Mouse (Mus musculus) lung, embryonic 16.5 days (tissue): ENCODE measurements at regions not wholly inside any gene's neighbourhood (a gene's known extent, or its start where the extent isn't known, plus 50 kb on each side); places are given as distances from the start of the nearest gene placed in this dataset.

Experiments used
- ATAC-seq: fragments of 200-750 bp; cut with Nextera tagmentation; 2 replicates; pipeline ENCODE4 v1.8.0; 2017; ENCODE audit warnings: low read depth, mild to moderate bottlenecking, moderate library complexity
- H3K27ac ChIP-seq: fragments of 300-500 bp; sonication (generic); 2 replicates; pipeline ENCODE4 v1.5.1; 2014; ENCODE audit warnings: mild to moderate bottlenecking, control low read depth, low read length
- H3K27me3 ChIP-seq: fragments of 300-500 bp; sonication (generic); 2 replicates; pipeline ENCODE4 v1.6.1; 2014; ENCODE audit warnings: low read depth, low read length, mixed read lengths; ENCODE audit not compliant: control insufficient read depth, insufficient read depth
- H3K36me3 ChIP-seq: fragments of 300-500 bp; sonication (generic); 2 replicates; pipeline ENCODE4 v1.6.1; 2014; ENCODE audit warnings: low read length; ENCODE audit not compliant: control insufficient read depth, insufficient read depth
- H3K4me1 ChIP-seq: fragments of 300-500 bp; sonication (generic); replicated peaks from 2 replicates; pipeline ENCODE4 v1.6.1; 2014; ENCODE audit warnings: low read length, mixed read lengths; ENCODE audit not compliant: control insufficient read depth, insufficient read depth
- H3K4me2 ChIP-seq: fragments of 300-500 bp; sonication (generic); 2 replicates; pipeline ENCODE4 v1.6.1; 2014; ENCODE audit warnings: low read depth, low read length, control low read depth
- H3K4me3 ChIP-seq: fragments of 300-500 bp; sonication (generic); 2 replicates; pipeline ENCODE4 v1.5.1; 2014; ENCODE audit warnings: mild to moderate bottlenecking, low read length, control low read depth
- H3K9ac ChIP-seq: fragments of 300-500 bp; sonication (generic); 2 replicates; pipeline ENCODE4 v1.6.1; 2014; ENCODE audit warnings: low read length, control low read depth
- H3K9me3 ChIP-seq: fragments of 300-500 bp; sonication (generic); 2 replicates; pipeline ENCODE4 v1.6.1; 2016; ENCODE audit warnings: low read length; ENCODE audit not compliant: control insufficient read depth
- WGBS: fragments of 180-500 bp; shearing (Covaris S2); extraction: QIAGEN DNeasy Blood & Tissue Kit; methylation state at CpG from one replicate; pipeline ENCODE4 v1.1.7; 2014; 5-methylcytosine and 5-hydroxymethylcytosine counted together

DNA sequence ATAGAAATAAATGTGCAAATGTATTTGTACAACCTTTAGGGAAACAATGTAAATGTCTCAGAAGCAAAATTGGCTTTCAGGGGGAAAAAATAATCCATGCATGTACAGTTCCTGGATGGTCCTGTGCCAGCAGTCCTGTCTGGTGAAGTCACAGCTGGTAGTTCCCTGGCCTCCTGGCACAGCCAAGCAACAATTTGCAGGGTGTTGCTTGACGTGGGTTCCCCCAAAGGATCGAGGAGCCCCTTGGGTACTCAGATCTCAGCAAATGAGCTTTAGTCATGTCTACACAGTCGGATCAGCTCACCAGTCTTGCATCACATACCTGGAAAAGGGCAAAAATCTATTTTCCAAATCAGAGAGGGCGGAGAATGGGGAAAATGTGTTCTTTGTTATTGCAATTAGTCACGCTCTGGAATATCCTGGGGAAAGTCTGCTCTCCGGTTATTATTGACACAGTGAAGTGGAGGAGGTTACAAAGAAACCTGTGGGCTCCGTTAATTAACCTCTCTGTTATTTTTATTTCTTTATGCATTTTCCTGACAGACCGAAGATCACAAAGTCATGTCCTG, 106.9 kb downstream of the Tex36 start:
- Histone ChIP-seq H3K4me1 (peaks cover 3% of the 10 kb centered on the region; the same call in 1 of the 2 replicates), H3K4me3 (no peak overlapping the region), H3K9me3 (no peaks in the 10 kb centered on the region), H3K9ac (no peak overlapping the region), H3K4me2 (no peak overlapping the region), H3K36me3 (no peaks in the 10 kb centered on the region), H3K27me3 (no peaks in the 10 kb centered on the region), H3K27ac (no peak overlapping the region)
- 63% methylated on average over 8 of the region's 8 CpGs for WGBS
- ATAC-seq: no peak

DNA sequence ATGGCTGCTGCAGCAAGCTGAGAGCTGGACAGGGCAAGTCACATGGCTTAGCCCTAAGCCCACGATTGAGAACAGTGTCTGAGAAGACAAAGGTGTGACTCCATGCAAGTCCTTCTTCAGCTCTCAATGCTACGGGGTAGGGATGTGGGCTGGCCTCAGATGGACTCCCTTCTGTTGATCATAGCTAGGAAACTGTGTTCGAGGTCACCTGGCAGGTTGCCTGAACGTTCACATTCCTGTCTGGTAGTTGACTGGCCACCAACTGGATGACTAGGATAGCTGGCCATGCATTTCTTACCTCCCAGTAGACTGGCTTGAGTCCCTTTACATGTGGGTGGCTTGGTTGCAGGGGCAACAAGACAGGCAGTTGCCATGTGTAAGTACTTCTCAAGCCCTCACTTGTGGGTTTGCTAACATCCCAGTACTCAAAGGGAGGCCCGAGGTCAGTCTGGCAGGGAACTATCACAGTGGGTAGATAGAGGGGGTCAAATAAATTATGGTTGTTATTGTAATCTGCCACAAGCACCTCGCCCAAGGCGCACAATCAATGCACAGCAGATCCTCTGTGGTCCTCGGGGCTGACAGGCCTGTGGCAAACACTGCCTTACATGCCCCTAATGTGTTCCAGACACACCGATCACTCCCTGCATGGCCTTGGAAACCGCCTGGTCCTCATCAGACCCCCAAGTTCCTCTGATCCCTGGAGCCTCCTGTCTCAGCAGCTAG, 107.5 kb downstream of the Tex36 start:
- Histone ChIP-seq H3K9me3 (no peaks in the 10 kb centered on the region), H3K4me2 (no peak overlapping the region), H3K9ac (no peak overlapping the region), H3K36me3 (no peaks in the 10 kb centered on the region), H3K27ac (no peak overlapping the region), H3K4me1 (peaks cover 3% of the 10 kb centered on the region; the same call in 1 of the 2 replicates), H3K27me3 (no peaks in the 10 kb centered on the region), H3K4me3 (no peak overlapping the region)
- 60% methylated on average over 10 of the region's 10 CpGs for WGBS
- no peak for ATAC-seq

DNA sequence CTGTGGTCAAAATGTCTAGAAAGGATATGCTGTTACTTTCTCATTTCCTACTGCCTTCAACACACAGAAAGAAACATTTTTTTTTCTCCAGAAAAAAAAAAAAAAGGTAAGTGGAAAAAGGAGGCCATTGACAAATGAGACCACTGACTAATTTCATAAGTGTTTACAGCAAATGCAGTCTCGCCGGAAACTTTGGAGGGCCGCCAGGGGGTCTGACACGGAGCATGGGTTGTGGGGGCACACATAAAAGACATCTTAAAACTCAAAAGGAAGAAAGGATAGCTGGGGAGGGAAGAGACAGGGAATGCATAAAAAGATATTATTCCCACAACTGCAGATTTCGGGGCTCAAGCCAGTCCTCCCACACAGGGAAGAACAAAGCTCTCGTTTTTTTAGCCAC, 109.3 kb downstream of the Tex36 start:
- WGBS: 18% methylated on average over 6 of the region's 6 CpGs
- no peak for ATAC-seq
- Histone ChIP-seq H3K27me3 (no peaks in the 10 kb centered on the region), H3K9me3 (no peaks in the 10 kb centered on the region), H3K36me3 (no peaks in the 10 kb centered on the region), H3K9ac (no peak overlapping the region), H3K4me1 (peaks cover 3% of the 10 kb centered on the region; the same call in 1 of the 2 replicates), H3K27ac (no peak overlapping the region), H3K4me3 (no peak overlapping the region), H3K4me2 (no peak overlapping the region)

DNA sequence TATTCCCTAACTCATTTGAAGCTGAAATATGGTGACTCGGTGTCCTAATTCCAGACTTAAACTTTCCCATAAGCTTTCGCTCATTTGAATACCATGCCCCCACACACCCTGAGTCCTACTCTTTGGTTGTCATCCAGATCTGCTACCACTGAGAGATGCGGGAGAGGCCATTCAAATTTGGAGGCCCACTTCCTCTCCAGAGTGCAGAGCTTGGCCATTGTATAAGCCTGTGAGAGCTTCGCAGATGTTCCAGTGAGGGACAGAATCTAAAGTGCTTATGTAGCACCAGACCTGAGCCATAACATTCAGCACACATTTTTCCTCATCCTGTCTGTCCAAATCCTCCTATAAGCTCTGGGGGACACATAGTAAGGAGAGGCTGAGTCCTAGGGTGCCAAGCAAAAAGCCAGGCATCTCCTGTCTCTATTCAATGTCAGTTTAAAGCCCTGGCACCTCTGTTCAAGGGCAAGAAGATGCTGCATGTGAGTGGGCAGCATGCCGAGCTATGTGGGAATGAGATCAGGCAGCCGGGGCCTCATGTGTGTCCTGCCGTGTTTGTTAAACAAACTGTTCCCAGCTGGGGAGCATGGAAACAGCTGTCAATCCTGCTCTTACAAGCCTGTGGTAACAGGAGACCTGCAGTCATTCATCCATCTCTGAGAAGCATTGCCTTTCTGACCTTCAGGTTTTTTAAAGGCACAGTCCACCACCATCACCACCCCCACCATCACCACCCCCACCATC, 113.9 kb downstream of the Tex36 start:
- H3K4me3 ChIP-seq: no peak overlapping the region

DNA sequence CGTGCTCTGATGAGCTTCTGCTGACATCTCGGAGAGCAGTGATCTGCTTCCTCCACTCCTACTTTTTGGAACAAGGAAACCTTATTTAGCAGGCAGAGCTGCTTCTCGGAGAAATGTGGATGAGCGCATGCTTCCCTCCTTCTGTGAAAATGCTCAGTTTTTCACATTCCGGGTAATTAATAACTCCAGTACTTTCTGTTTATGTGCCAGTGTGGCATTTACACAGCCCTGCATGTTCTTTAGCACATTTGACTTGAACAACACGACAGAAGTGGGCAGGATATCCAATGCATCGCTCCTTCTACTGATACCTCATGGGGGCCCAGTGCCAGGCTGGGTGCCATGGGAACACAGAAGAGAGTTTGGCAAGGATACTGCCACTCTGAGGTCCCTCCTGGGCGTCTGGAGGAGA, 117.5 kb downstream of the Tex36 start:
- Histone ChIP-seq H3K4me2 (no peak overlapping the region), H3K4me1 (peaks cover 4% of the 10 kb centered on the region; the same call in 1 of the 2 replicates), H3K9me3 (no peaks in the 10 kb centered on the region), H3K4me3 (no peak overlapping the region), H3K36me3 (no peaks in the 10 kb centered on the region), H3K9ac (no peak overlapping the region), H3K27me3 (no peaks in the 10 kb centered on the region), H3K27ac (no peak overlapping the region)
- ATAC-seq: no peak
- 66% methylated on average over 8 of the region's 8 CpGs for WGBS

More for the DNA sequence above, 113.9 kb downstream of the Tex36 start:
- 34% methylated on average over 7 of the region's 7 CpGs for WGBS
- Histone ChIP-seq H3K4me1 (peaks cover 3% of the 10 kb centered on the region; the same call in 1 of the 2 replicates), H3K36me3 (no peaks in the 10 kb centered on the region), H3K27me3 (no peaks in the 10 kb centered on the region), H3K4me2 (no peak overlapping the region), H3K27ac (no peak overlapping the region), H3K9me3 (no peaks in the 10 kb centered on the region), H3K9ac (no peak overlapping the region)
- ATAC-seq: peak; percentile 73

DNA sequence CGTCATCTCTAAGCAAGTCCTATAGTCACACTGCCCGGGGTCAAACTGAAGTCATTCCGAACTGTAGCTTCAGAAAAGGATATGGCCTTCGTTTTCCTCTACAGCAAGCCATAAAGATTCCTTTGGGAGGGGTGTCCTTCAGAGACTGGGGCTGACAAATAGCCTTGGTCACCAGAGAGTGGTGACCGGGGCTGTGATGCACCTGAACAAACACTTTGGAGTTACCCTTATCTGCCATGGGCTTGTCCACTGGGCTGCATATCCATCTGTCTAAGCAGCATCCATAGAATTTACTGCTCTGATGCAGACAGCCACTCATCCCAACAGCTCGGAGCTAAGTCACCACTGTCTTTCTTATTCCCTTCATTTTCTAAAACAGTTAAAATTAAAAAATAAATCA, 120.4 kb downstream of the Tex36 start:
- Histone ChIP-seq H3K9ac (no peak overlapping the region), H3K36me3 (no peaks in the 10 kb centered on the region), H3K4me2 (no peak overlapping the region), H3K27me3 (no peaks in the 10 kb centered on the region), H3K4me1 (peaks cover 4% of the 10 kb centered on the region; the same call in 1 of the 2 replicates), H3K27ac (no peak overlapping the region), H3K9me3 (no peaks in the 10 kb centered on the region), H3K4me3 (no peak overlapping the region)
- no peak for ATAC-seq
- 55% methylated on average over 6 of the region's 6 CpGs for WGBS

DNA sequence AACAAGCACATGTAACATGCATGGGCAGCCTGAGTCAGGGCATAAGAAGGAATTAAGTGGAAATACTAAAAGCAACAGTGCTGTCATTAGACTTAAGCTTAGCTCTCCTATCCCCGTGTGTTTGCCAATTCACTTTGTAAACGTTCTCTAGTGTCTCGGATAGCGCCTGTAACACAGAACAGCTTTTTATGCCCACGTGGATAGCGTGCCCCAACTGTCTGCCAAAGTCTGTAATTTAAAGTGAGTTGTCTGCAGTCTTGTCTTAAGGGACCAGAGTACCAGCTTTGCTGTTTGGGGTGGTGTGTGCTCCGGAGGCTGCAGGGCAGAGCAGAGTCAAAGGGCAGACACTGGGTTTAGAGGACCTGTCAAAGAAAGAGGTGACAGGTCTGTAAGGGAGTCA, 122.3 kb downstream of the Tex36 start:
- H3K9me3 ChIP-seq: no peaks in the 10 kb centered on the region
- no peak overlapping the region for H3K4me3 ChIP-seq
- H3K27me3 ChIP-seq: no peaks in the 10 kb centered on the region
- H3K4me2 ChIP-seq: no peak overlapping the region
- H3K36me3 ChIP-seq: no peaks in the 10 kb centered on the region
- 27% methylated on average over 7 of the region's 7 CpGs for WGBS
- no peak overlapping the region for H3K9ac ChIP-seq
- no peak for ATAC-seq
- peaks cover 4% of the 10 kb centered on the region; the same call in 1 of the 2 replicates for H3K4me1 ChIP-seq
- no peak overlapping the region for H3K27ac ChIP-seq

DNA sequence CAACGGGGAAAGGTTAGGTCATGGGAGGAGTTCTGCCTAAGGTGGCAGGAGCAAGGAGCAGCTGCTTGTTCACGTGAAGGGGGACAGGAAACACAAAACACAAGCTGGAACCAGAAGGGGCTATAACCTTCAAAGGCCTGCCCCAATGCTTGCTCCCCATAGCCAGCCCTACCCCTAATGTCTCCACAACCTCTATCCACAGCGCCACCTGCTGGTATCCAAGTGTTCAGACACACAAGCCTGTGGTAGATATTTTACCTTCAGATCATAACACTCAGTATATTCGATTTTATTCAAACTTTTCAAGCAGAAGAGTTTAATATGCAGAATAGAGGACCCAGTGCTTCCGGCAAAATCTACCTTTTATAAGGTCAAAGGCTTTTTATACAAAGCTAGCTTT, 124.0 kb downstream of the Tex36 start:
- ATAC-seq: no peak

DNA sequence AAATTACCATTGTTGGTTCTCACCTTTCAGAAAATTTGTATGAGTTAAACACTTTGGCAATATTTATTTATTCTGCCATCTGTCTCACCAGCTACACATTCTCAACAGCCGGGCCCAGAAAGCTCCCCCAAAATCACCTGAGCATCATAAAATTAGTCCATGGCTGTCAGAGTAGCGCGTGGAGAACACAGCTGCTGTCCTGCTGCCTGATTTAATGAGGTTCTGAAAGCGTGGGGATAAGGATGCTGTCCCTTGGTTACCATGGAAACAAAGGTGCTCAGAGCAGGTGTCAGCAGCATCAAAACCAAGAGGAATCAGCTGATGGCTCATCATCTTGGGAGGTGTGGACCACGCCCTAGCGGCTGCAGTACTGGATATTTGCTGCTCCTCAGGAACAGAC, 124.7 kb downstream of the Tex36 start:
- Histone ChIP-seq H3K27ac (no peak overlapping the region), H3K9ac (no peak overlapping the region), H3K27me3 (no peaks in the 10 kb centered on the region), H3K4me1 (peaks cover 4% of the 10 kb centered on the region; the same call in 1 of the 2 replicates), H3K4me3 (no peak overlapping the region), H3K36me3 (no peaks in the 10 kb centered on the region), H3K9me3 (no peaks in the 10 kb centered on the region), H3K4me2 (no peak overlapping the region)
- 87% methylated on average over 6 of the region's 6 CpGs for WGBS
- no peak for ATAC-seq

More for the DNA sequence above, 124.0 kb downstream of the Tex36 start:
- Histone ChIP-seq H3K4me3 (no peak overlapping the region), H3K9me3 (no peaks in the 10 kb centered on the region), H3K36me3 (no peaks in the 10 kb centered on the region), H3K27ac (no peak overlapping the region), H3K27me3 (no peaks in the 10 kb centered on the region), H3K4me1 (peaks cover 4% of the 10 kb centered on the region; the same call in 1 of the 2 replicates), H3K4me2 (no peak overlapping the region), H3K9ac (no peak overlapping the region)
- WGBS: 66% methylated on average over 5 of the region's 5 CpGs
